Mouse (Mus musculus): ENCODE results near the gene Eps8. TPM values are rescaled to one million over a fixed set of nuclear protein-coding genes. Genes with fewer than 3 reads are reported as not detected.

Eps8 gene
- total RNA-seq, 1 experiment from 2014 or later: 19.9 TPM

GRCm38 (mm10) chr6:137630387-137630786 is 24.3 kb downstream of the Eps8 start:
- ATAC-seq (ENCODE audit: extremely low read depth, insufficient number of reproducible peaks, low FRiP score, poor library complexity, severe bottlenecking): no peak

GRCm38 (mm10) chr6:137629603-137630231 is 25.0 kb downstream of the Eps8 start:
- ATAC-seq (ENCODE audit: extremely low read depth, insufficient number of reproducible peaks, low FRiP score, poor library complexity, severe bottlenecking): no peak

- ATAC-seq (ENCODE audit: extremely low read depth, insufficient number of reproducible peaks, low FRiP score, poor library complexity, severe bottlenecking): no peak
These were observed 26.0 kb downstream of the Eps8 start for GRCm38 (mm10) chr6:137628715-137629114.

GRCm38 (mm10) chr6:137621021-137621420 is 33.7 kb downstream of the Eps8 start:
- no peak for ATAC-seq (ENCODE audit: extremely low read depth, insufficient number of reproducible peaks, low FRiP score, poor library complexity, severe bottlenecking)

- ATAC-seq (ENCODE audit: extremely low read depth, insufficient number of reproducible peaks, low FRiP score, poor library complexity, severe bottlenecking): no peak
These were observed 40.8 kb downstream of the Eps8 start for GRCm38 (mm10) chr6:137613903-137614302.

GRCm38 (mm10) chr6:137612071-137612547 is 42.6 kb downstream of the Eps8 start:
- no peak for ATAC-seq (ENCODE audit: extremely low read depth, insufficient number of reproducible peaks, low FRiP score, poor library complexity, severe bottlenecking)

GRCm38 (mm10) chr6:137608160-137608930 is 46.3 kb downstream of the Eps8 start:
- ATAC-seq (ENCODE audit: extremely low read depth, insufficient number of reproducible peaks, low FRiP score, poor library complexity, severe bottlenecking): no peak

GRCm38 (mm10) chr6:137606541-137606940 is 48.1 kb downstream of the Eps8 start:
- no peak for ATAC-seq (ENCODE audit: extremely low read depth, insufficient number of reproducible peaks, low FRiP score, poor library complexity, severe bottlenecking)

GRCm38 (mm10) chr6:137604417-137605248 is 50.0 kb downstream of the Eps8 start:
- ATAC-seq (ENCODE audit: extremely low read depth, insufficient number of reproducible peaks, low FRiP score, poor library complexity, severe bottlenecking): no peak

GRCm38 (mm10) chr6:137598306-137598705 is 56.4 kb downstream of the Eps8 start:
- no peak for ATAC-seq (ENCODE audit: extremely low read depth, insufficient number of reproducible peaks, low FRiP score, poor library complexity, severe bottlenecking)

- no peak for ATAC-seq (ENCODE audit: extremely low read depth, insufficient number of reproducible peaks, low FRiP score, poor library complexity, severe bottlenecking)
These were observed 57.1 kb downstream of the Eps8 start for GRCm38 (mm10) chr6:137597442-137598058.

GRCm38 (mm10) chr6:137592582-137592981 is 62.1 kb downstream of the Eps8 start:
- ATAC-seq (ENCODE audit: extremely low read depth, insufficient number of reproducible peaks, low FRiP score, poor library complexity, severe bottlenecking): no peak

GRCm38 (mm10) chr6:137589245-137589618 is 65.4 kb downstream of the Eps8 start:
- ATAC-seq (ENCODE audit: extremely low read depth, insufficient number of reproducible peaks, low FRiP score, poor library complexity, severe bottlenecking): no peak

- no peak for ATAC-seq (ENCODE audit: extremely low read depth, insufficient number of reproducible peaks, low FRiP score, poor library complexity, severe bottlenecking)
These were observed 66.0 kb downstream of the Eps8 start for GRCm38 (mm10) chr6:137588481-137589244.

- ATAC-seq (ENCODE audit: extremely low read depth, insufficient number of reproducible peaks, low FRiP score, poor library complexity, severe bottlenecking): no peak
These were observed 66.8 kb downstream of the Eps8 start for GRCm38 (mm10) chr6:137587866-137588265.

- no peak for ATAC-seq (ENCODE audit: extremely low read depth, insufficient number of reproducible peaks, low FRiP score, poor library complexity, severe bottlenecking)
These were observed 69.4 kb downstream of the Eps8 start for GRCm38 (mm10) chr6:137585229-137585628.

- no peak for ATAC-seq (ENCODE audit: extremely low read depth, insufficient number of reproducible peaks, low FRiP score, poor library complexity, severe bottlenecking)
These were observed 71.6 kb downstream of the Eps8 start for GRCm38 (mm10) chr6:137583056-137583455.

- ATAC-seq (ENCODE audit: extremely low read depth, insufficient number of reproducible peaks, low FRiP score, poor library complexity, severe bottlenecking): peak; percentile 22; the same call in 1 of the 2 replicates
These were observed 72.3 kb downstream of the Eps8 start for GRCm38 (mm10) chr6:137582207-137582889.

All from neutrophil, adult 5-6 weeks (primary cell).